Mouse (Mus musculus): Measurements from ENCODE around the gene Fbxo6.
"Not testable (repeated sequence)": the region's sequence is repeated elsewhere in the genome, so short reads cannot be mapped to it uniquely, and the experiment has no call there.

- not testable (repeated sequence) for TF ChIP-seq CTCF (IDR thresholded peaks at IDR 0.05; ENCODE audit: extremely low read depth, insufficient read length, insufficient replicate concordance, low read depth, low read length); POLR2A (IDR thresholded peaks at IDR 0.05; ENCODE audit: low read depth, low read length)
Observed at GRCm38 (mm10) chr4:148176603-148177002, 24.7 kb upstream of the Fbxo6 start.
